Mouse (Mus musculus): ENCODE results near the gene 4930522H14Rik.

4930522H14Rik gene

DNA sequence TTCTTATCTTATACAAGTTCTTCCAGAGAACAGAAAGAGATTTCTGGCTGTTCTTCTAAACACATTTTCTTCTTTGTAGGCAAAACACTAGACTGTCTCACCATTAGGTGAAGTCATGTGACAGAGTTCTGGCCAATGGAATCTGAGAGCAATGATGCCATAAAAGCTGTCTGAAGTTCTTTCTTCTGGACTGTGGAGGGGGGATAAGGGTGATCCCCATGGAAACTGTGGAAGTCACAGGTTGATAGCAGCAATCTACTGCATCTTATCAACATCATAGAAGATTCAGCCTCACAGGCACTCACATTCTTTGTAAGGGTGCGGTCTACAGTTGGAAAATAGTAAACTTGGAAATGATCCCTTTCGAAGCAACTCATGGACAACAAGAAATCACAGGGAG, at the start of gene 4930522H14Rik:
TSS of gene 4930522H14Rik (minus strand) at position 187 of the 400 bp plus-strand sequence.
- no peak for DNase-seq

DNA sequence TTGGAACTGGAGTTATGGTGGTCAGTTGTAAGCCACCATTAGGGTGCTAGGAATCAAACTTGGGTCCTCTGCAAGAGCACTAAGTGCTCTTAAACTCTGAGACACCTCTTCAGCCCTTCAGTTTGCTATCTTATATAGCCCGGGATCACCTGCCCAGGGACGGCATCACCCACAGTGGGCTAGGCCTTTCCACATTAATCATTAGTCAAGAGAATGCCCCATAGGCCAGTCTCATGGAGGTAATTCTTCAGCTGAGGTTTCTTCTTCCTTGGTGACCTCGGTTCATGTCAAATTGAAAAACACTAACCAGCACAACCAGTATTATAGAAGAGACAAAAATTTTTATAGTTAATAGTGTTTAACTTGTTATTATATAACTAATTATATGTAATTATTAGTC, 47.3 kb upstream of the 4930522H14Rik start:
- DNase-seq: no peak

DNA sequence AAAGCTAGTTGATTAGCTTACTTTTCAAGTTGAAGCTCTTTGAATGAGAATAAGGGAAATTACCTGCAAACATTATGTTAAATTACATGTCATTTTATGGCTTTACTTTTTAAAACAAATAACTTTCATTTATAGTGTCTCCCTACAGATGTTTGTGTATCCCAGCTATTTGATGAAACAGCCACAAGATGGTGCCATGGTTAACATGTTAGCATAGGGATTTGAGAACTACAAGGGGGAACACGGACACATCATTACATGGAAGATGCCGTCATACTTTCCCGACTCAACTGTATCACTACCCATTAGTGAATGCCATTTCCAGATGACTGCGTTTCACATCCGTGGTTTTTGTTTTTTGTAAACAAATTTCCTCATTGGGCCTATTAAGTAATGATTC, 45.8 kb upstream of the 4930522H14Rik start:
- no peak for DNase-seq

DNA sequence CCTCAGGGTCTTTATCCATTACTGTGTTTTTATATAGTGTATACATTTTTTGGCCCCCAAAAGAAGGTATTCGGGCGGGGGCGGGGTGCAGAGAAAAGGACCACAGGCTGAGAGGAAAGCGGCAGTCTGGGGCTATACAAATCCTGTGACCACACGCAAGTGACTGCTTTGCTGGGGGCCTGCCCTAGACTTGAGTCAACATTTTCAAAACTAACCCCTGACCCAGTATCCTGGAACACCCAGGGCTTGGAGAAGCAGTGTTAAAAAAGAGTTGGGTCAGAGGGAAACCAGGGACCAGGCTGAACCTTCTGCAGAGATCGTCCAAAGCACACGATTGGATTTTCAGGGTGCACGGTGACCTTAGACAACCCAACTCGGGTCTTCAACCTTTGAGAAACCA, 43.7 kb upstream of the 4930522H14Rik start:
- no peak for DNase-seq

DNA sequence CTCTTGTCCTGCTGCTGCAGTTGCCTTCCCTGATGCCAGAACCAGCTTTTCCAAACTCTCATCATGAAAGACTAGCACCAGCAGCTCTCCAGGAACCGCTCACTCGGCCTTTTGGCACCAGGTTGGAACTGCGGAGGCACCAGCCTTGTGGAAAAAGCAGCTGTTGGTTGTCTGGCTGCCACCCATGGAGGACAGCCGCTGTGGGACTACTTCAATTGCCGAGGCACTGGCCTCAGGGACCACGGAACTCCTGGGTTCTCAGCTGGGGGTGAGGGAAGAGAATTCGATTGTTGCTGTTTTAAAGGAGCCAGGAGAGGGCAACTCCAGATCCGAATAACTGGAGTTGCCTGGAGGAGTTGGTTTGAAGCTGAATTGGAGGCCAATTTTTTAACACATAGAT, 43.2 kb upstream of the 4930522H14Rik start:
- no peak for DNase-seq

DNA sequence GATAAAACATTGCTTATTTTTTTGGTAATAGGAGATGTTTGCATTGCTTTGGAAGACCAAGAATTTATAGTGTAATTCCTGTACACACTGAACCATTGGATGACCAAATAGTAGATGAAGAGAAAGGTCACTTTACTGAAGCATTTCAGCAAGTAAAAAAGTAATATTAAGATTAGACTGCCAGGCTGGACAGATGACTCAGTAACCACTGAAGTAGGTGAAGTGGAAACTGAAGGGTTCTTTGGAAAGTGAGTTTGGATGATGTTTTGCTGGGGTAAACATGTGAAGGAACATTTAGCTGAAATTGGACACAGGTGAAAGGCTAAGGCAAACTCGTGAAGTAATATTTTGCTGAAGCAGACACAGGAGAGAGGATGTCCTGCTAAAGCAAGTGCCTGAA, 41.5 kb upstream of the 4930522H14Rik start:
- no peak for DNase-seq

DNA sequence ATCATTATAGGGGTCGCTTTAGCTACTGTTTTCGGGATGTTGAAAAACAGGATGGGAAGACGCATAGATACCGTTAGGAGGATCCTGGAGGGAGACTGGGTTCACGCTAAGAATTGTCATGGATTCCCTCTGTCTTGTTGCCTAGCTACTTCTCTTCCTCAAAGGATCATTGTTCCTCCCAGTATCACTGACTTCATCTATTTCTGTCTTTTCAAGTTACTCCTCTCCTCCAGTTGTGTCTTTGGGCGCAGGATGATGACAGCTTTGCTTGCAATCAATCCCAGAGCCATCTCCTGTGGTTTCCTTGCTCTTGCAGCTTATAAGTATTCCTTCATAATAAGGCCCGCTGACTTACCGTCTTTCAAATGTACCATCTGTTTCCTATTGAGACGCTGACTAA, 38.3 kb upstream of the 4930522H14Rik start:
- DNase-seq: no peak

DNA sequence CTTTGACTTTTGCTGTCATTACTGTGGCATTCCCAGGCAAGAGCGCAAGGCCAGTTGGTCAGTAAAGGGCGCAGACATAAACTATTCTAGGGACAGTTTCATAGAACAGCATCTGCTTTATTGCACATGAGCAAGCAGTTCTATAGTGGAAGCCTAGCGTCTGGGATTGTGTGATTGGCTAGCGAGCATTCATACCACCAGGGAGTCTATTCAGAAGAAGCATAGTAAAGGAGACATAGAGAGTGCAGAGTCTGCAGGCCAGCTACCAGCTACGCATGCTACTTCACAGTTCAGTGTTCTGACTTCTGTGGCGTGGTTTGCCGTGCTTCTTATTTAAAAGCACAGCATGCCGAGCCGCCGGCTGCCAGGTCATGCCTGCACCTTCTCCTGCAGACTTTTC, 37.9 kb upstream of the 4930522H14Rik start:
- DNase-seq: no peak

DNA sequence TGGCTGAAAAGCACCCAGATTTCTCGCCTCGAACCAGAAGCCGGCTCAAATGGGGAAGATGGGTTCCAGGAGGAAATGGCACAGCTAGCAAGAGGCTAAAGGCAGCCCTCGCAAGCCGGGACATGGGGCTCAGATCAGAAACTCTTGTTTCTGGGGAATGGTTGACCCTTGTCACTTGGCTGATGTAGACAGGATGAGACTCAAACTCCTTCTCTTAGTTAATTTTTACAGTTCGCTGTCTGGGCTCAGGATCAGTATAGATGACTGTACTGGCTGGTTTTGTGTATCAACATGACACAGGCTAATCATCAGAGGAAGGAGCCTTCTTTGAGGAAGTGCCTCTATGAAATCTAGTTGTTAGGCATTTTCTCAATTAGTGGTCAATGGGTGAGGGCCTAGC, 33.6 kb upstream of the 4930522H14Rik start:
- DNase-seq: no peak

DNA sequence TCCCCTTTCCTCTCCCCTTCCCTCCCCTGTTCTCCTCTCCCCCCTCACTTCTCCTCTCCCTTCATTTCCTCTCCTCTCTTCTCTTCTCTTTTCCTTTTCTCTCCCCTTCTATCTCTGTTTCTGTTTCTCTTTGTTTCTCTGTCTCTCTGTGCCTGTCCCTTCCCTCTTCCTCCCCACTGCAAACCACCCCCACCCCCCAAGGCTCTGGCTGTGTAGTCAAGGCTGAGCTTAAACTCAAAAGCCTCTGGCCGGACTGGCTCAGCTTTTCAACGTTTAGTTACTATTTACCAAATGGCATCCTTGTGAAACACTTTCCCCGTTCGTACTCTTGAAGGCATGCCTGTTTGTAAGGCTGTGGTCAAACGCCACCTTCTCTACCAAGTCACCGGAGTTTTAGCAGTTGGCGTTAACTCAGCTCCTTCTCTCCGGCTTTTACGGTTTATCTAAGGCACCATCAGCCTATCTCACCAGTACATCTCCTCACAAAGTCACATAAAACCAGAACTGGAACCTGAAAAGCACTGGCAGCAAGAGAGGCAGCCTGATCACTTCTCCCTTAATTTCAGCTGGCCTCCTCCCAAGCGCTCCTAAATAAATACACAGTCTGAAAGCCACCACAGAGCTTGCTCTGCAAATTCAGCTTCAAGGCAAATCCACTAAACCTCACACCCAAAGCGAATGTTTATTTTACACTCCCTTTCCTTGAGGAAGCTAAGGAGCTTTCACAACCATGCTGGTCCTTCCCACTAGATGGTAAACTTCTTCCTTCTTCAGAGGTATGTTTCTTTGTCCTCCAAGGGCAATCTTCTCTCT, 19.4 kb upstream of the 4930522H14Rik start:
- DNase-seq: no peak

DNA sequence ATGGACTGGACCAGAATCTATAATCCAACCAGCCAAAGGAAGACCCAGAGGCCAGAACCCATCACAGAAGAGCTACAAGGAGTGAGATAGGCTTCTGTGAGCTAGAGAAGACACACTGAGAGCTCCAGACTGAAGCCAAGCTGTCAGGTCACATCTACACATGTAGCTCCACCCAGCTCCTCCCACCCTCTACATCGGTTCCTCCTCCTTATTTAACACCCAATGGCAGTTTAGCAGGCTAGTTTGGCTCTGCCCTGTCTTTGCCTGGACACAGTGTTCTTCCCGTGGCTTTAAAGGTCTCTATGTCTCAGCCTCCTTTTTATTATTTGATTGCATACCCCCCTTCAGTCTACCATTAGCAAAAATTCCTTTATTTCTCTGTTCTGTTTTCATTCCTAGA, 16.2 kb upstream of the 4930522H14Rik start:
- no peak for DNase-seq

DNA sequence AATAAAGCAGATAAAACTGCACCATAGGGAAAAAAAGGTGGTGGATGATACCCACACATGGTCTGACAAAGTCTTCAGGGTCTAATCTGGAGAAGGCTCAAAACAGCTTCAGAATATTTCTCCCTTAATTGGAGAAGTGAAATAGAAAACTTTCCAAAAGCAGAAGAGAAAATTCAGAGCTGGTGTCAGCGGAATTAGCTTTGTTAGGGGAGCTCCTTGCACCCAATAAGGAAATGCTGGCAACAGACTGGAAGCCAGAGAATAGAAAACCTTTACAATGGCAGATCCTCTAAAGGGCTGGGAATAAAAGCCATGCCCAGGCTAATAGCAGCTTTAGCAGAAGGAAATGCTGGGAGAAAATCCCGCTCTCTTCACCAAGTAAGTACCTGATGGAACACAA, 15.4 kb upstream of the 4930522H14Rik start:
- no peak for DNase-seq

DNA sequence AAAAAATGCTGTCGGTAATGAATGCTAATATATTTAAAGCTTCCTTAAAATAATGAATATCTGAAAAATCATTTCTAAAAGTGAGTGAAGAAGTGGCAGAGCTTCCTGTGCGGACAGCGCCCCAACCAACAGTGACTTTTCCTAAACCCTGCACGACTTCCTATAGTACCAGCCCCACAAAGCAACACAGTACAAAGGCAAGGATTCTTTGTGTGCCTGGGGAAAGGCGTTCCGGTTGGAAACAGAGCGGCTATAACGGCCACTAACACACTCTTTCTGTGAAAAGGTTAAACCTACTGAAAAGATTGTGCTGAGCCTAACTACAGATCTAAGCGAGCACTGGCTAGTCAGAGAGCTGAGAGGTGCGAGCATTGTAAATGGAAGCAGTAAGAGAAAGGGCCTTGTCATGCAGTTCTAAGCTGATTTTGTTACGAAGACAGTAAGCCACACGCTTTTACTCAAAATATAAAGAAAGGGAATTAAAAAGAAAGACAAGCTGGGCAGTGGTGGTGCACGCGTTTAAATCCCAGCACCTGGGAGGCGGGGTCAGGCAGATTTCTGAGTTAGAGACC, 766 bp downstream of the 4930522H14Rik start:
- no peak for DNase-seq

DNA sequence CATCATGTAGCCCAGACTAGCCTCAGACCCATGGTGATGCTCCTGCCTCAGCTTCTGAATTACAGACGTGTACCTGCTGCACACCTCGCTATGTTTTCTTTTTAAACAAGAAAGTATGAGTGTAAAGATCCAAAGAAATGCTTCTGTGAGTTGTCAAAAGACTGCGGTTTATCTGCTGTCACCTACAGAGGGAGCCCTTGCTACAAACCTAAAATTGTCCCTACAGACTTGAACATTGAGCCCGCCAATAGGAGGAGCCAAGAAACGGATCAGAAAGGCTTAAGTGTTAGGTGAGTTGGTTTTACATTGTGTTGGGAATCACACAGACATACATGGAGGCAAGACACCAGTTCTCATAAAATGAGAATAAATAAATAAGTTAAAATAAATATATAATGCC, 26.2 kb downstream of the 4930522H14Rik start:
- DNase-seq: peak; percentile 3 to 29

DNA sequence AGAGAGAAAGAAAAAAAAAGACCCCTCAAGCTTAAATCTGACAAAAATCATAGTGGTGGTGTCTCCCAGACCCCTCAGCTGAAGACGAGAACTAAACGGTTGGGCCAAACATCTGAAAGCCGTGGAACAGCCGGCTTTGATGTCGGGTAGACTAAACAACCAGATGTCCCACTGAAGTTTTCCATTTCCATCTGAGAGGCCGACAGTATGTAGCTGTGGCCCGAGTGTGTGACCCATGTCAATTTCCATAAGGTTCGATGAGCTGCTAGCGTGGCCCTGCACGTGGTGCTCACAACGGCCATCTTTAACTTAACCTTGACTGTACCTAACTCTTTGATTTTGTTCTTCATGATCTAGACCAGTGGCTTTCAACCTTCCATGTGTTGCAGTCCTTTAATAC, 32.6 kb downstream of the 4930522H14Rik start:
- DNase-seq: no peak

DNA sequence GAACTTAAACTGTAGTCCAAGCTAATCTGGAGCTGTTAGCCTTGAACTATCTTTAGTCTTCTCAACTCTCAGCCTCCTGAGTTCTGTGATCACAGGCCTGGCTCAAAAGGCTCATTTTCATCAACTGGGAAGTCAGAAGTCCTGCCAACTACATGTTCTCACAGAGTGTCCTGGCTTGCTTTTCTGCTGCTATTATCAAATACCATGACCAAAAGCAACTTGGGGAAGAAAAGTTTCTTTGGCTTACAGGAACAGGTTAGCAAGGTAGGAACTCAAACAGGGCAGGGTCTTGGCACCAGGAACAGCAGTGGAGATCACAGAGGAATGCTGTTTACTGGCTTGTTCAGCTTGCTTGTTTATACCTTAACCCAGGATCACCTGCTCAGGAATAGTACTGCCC, 37.5 kb downstream of the 4930522H14Rik start:
- DNase-seq: no peak

DNA sequence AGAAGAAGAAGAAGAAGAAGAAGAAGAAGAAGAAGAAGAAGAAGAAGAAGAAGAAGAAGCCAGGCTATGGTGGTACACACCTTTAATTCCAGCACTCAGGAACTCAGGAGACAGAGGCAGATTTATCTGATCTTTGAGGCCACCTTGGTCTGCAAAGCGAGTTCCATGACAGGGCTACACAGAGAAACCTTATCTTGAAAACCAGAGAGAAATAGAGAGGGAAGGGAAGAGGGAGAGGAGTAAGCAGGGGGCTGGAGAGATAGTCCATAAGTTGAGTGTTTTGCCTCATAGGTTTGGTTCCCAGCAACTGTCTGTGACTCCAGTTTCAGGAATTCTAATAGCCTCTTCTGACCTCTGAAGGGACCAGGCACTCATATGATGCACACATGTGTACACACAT, 42.3 kb downstream of the 4930522H14Rik start:
- no peak for DNase-seq

DNA sequence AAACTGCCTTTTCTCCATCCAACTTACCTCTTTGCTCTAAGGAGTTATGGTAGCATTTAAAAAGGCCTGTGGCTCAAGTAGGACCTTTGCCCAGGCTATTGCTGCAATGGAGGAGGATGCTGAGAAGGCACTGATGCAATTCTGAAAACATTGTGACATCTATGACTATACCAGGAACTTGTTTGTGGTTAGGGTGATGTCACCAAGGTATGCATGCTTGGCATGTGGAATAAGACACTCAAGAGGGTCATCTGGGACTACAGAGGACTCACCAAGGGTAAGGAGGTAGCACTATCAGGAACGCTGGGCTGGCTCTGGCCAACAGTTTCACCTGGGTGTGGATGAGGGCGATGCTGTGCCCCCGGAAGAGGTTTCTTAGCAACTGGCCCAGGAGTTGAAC, 46.5 kb downstream of the 4930522H14Rik start, which contains the start of gene Rnf11:
TSS of gene Rnf11 (minus strand) at position 108 of the 400 bp plus-strand sequence.
- DNase-seq: no peak

DNA sequence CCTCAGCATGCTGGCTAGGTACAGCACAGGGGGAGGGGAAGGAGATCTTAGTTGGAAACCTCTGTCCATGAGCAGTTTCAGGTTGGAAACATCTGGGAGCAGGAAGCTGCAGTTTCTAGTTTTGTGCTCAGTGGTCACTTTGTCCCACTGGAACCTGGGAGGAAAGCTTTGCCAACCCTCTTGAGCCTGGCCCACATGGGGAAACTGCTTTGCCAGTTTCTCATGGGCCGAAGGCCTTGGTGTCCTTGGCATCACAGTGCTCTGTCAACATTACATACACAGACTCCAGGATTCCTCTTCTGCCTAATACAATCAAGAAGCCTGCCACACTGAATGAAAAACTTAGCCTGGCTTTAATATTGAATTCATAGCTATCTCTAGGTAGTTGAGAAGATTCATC, 48.4 kb downstream of the 4930522H14Rik start:
- DNase-seq: no peak

DNA sequence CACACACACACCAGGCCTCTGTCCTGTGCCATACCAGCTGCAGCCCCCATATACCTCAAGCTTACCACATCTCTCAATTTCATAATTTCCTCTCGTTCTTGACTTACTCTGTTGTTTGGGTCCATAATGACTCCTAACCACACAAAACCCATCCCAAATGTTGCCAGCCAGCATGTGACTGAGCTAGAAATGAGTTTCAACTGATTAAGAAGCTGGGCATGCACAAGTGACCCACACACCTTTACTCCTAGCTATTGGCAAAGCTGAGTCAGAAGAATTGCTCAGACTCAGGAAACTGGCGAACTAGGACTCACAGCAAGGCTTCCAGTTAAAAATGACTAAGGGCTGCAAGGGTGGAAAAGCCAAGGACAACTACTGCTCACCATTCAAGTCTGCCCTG, 49.7 kb downstream of the 4930522H14Rik start:
- DNase-seq: no peak

DNA sequence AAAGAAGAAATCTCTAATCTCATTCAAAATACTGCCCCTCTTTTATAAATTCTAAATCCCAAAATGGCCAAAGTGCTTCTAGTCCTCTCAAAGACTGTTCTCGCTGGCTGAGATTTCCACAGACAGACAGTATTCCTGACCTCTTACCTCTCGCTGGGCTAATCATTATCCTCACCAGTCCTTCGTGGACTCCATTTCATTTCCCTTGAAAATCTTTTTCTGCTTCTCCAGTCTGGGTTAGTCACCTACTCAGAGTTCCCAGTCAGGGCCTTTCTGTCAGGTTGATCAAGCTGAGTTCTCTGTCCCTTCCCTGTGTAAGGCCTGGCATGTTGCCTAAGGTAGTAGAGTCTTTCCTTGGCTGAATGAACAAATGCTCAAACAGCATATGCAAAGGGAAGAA, 53.6 kb downstream of the 4930522H14Rik start:
- DNase-seq: no peak

DNA sequence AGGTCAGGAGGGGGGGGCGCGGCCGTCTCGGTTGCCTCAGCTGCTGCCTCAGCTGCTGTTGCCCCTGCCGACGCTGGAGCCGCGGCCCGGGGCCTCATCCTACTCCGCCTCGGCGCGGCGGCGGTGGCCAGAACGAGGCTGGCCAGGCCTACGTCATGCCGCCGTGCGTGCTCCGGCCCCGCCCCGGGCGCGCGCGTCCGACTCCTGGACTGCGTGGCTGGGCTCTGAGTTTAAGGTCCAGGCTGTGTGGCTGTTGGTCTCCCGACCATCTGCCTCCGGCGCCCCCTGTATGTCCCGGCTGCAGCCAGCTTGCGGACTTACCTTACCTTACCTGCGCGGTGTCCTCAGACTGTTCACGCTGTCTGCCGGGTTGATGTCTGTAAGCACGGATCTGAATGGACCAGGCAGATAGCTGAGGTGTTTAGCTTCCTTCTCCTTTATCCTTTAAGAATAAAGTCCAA, 54.5 kb downstream of the 4930522H14Rik start:
- peak; percentile 50 to 60 for DNase-seq

DNA sequence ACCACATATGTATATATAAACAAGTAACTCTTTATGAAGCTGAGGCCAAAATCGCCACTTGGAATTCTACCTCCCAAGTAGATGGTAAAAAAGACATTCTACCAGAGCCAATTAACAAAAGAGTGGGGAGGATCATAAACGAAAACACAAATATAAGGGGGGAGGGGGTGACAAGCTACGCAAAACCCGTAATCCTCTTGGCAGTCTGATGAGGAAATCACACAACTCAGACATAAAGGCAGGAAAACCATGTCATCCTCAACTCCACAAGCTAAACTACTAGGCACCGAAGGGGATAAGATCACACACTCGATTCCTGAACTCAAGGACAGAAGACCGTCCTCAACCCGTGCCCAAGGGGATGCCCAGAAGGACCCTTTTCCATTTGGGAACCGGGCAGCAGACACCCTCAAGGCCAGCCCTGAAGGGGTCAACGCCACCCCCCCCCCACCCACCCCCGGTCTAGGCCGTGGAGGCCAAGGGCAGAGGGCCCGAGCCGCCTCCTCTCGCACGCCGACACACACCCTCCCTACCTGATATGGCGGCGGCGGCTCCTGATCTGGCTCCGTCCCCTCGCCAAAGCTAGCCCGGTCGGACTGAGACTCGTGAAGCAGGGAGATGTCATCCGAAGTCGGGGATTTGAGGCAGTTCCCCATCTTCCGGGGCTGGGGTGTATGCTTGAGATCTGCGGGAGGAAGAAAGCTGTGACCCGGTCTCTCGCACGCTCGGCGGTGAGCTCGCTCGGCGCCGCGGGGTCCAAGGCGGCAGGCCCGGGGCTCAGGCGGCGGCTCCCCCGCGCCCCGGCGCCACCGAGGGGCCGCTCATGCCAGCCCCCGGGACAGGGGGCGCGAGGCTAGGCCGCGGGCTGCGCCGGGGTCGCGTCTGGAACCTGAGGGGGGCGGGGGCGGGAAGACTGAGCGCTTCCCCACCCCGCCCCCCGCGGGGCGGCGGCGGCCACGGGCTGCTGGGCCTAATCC, 55.2 kb downstream of the 4930522H14Rik start:
- DNase-seq: peak; percentile 21 to 36

All from thymus, adult 18-20 months (tissue).